Mouse (Mus musculus): ENCODE results near the gene Chd3.

GRCm38 (mm10) chr11:69316361-69316760, 52.8 kb downstream of the Chd3 start:
- no peak for TF ChIP-seq POLR2A (IDR thresholded peaks at IDR 0.05; ENCODE audit: low read depth, low read length)
- no peak for TF ChIP-seq CTCF (IDR thresholded peaks at IDR 0.05; ENCODE audit: extremely low read depth, insufficient read depth, insufficient read length, insufficient replicate concordance)
